Mouse (Mus musculus) lung, postnatal 10 days (tissue): Measurements from ENCODE around the gene Il22ra1.

Experiments
- DNase-seq: peaks from one replicate; pipeline ENCODE4 v3.0.0; 2021

Gene Il22ra1

GRCm38 (mm10) chr4:135736903-135737302 lies 8.9 kb downstream of the Il22ra1 start:
- no peak for DNase-seq

DNA sequence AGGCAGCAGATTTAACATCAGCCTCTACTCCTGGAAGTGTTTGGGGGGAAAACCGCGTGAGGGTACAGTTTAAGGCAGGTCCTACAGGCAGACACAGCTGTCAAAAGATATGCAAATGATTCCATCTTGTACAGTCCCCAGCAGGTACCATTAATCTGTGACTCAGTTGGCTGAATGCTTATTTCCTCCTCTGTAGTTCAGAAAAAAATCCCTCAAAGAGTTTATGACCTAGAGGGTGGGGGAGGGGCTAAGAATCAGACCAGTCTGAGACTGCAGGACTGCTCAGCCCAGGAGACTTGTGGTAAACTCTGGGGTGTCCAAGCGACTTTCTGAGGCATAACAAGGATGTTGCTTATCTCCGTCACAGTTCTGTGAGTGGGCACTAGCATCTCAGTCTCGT lies 10.3 kb downstream of the Il22ra1 start:
- no peak for DNase-seq

GRCm38 (mm10) chr4:135739148-135739547 lies 11.2 kb downstream of the Il22ra1 start:
- DNase-seq, result no peak

DNA sequence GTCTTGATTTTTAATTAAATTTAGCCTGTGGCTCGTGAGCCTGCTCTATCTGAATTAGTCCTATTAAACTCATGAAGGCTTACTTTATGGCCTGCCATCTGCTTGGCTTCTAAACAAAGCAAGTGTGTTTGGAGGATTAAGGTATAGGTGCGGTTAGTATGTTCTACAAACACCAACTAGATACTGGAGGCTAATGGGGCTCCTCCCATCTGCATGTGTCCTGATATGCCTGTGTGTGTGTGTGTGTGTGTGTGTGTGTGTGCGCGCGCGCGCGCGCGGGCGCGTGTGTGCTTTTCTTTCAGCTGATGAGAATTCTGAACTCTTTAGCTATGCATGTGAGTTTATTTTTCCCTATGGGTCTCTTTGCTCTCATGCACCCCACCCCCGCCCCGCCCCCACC lies 11.7 kb downstream of the Il22ra1 start:
- no peak for DNase-seq

DNA sequence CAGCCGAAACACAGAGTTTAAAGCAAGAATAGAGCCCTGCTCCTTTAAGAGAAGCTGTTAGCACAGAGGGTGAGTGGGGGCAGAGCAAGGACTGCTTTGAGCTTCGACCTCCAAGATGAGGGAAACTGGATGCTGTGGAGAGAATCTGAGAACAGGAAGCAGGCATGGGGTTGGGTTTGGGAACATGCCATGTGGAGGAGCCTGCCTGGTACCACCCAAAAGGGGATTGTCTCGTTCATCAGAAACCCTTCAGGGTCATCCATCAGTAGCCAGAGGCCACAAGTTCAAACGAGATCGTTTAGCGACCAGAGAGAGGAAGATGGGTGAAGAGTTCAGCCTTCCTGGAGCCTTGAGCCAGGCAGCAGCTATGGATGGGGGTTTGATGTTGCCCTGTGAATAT lies 15.5 kb downstream of the Il22ra1 start:
- peak; percentile 19 for DNase-seq

DNA sequence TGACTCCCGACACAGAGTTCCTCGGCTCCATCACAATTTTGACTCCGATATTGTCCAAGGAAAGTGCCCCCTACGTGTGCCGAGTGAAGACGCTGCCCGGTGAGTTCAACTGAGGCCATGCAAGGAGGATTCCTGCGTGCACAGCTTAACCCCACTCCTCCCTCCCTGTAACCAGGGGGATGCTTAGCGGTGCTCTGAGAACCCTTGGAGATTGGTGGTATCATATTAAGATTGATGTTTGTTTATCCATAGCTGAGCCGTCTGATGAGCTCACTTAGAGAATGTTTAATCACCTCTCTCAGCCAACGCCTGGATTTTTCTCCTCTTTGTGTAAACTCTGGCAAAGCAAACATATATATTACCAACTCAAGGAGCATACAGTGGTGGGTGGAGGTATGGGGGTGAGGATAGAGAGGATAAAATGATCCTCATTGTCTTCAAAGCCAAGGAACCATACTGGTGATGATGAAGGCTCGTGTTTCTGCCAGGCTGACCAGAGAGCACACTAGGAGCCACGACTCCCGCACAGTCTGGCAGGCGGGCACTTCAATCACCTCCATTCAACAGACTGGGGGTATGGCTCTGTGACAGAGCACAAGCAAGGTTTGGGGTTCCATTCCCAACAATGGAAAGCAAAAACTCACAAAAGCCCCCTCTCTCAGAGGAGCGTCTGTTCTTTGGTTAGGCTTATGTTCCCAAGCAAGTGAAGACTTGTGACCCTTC lies 16.9 kb downstream of the Il22ra1 start:
- no peak for DNase-seq

DNA sequence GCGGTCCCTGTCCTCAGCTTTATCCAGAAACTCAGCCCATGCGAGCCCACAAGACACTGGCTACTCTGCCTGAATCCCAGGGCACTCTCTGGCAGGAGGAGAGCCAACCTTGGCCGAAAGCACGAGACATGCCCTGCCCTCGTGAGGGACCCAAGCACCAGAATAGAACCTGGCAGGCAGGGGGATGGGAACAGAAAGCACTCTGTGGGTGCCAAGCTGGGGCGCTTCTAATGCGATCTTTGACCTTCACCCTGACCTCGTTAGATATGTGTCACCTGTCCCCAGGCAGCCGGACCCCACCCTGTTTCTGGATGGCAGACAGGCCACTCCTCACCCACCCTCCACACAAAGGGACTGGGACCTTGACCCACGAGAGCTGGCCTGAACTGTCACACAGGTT lies 17.6 kb downstream of the Il22ra1 start:
- no peak for DNase-seq

DNA sequence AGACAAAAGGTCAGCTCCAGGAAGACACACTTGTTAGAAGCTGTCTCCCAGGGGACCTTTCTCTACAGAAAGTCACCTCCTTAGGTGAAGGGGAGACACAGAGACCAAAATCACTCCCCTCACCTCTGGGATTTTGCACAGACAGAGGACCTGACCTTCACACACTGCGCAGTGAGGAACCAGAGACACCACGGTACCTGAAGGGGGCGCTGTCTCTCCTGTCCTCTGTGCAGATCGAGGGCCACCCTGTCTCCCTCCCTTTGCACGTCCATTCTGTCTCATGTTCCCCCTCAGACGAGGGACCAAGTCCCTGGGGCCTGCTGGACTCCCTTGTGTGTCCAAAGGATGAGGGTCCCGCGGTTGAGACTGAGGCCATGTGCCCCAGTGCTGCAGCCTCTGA lies 22.9 kb downstream of the Il22ra1 start:
- no peak for DNase-seq

DNA sequence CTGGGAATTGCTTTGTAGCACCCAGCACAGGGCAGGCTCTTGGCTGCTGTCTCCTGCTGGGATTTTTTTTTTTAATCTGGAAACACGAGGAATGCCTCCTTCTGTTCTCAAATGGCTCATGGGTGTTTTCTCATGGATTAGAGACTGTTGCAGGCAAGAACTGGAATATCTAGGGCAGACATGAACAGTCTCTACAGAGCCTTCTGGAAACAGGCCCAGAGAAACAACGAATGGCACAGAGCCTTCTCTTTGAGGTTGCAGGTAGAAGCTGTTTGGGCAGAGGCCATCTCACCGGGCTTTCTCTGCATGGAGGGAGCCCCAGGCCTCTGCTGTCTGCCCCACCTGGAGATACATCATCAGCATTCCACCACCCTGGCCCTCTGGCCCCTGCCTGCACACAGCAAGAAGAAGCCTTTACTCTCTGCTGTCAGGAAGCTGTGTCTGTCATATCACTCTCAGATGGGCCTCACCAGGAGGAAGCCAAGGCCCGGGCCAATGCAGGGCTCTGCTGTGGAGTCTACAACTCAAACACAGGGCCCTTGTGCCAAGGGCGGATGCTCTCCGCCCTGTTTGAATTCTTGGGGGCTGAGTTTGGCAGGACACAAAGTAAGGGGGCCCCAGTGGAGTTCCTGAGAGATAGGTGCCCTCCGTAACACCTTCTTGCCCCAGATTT lies 24.3 kb downstream of the Il22ra1 start:
- DNase-seq, result no peak

DNA sequence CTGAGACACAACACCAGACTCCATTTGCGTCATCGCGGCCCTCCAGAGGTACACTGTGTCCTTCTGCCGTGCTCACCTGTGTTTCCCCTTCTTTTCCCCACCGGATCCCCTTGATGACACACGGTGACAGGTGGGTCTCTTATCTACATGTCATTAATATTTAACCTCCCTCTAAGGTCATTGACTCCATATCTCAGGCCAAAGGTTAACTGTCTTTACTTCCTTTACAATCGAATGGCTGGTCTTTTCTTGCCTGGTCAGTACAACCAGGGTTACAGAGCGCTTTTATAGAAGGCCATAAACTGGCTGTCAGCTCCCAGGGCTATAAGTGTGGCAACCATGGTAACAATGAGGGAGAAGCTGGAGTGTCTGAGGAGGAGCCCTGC lies 24.8 kb downstream of the Il22ra1 start:
- DNase-seq, result no peak

- DNase-seq, result no peak
Measured at GRCm38 (mm10) chr4:135758331-135758730, 30.4 kb downstream of the Il22ra1 start.

- no peak for DNase-seq
Measured at GRCm38 (mm10) chr4:135758825-135759224, 30.9 kb downstream of the Il22ra1 start.

- no peak for DNase-seq
Measured at GRCm38 (mm10) chr4:135759356-135759976, 31.5 kb downstream of the Il22ra1 start, which contains the start of gene Myom3. TSS of gene Myom3 (plus strand) at chr4:135759715.

GRCm38 (mm10) chr4:135761048-135761447 lies 33.1 kb downstream of the Il22ra1 start:
- DNase-seq, result no peak

DNA sequence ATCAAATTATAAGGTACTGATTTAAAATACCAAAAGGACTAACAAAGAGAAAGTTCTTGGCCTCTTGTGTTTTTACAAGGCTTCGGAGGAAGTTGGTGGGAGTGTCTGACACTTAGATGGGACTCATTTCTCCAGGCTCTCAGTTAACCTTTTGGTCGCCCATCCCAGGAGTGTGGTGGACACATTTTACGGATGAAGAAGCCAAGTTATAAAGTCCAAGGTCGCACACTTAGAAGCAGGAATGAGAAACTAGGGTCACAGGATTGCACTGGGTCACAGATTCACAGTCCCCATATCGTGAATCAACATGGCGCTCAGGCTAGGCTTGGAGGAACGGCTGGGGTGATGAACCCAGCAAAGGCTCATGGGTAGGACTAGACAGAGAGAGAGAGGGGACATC lies 33.6 kb downstream of the Il22ra1 start:
- no peak for DNase-seq

- peak; percentile 78 for DNase-seq
Measured at GRCm38 (mm10) chr4:135762251-135762906, 34.4 kb downstream of the Il22ra1 start.

DNA sequence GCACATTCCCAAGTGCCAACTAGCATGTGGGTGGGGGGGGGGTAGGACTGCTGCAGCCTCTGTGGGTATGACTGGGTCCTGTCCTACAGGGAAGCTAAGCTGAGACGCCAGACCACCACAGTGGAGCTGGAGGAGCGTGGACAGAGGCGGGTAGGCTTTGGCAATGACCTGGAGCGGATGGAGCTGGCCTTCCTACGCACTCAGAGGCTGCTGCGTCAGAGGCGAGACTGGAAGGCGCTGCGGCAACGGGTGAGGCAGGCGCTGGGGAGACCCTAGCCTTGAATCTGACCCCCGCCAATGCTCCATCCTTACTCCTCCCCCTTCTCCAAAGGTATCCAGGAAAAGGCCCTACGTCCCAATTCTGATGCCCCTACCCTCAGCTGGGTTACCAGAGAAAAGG lies 36.7 kb downstream of the Il22ra1 start:
- no peak for DNase-seq

- DNase-seq, result no peak
Measured at GRCm38 (mm10) chr4:135765707-135766106, 37.7 kb downstream of the Il22ra1 start.

DNA sequence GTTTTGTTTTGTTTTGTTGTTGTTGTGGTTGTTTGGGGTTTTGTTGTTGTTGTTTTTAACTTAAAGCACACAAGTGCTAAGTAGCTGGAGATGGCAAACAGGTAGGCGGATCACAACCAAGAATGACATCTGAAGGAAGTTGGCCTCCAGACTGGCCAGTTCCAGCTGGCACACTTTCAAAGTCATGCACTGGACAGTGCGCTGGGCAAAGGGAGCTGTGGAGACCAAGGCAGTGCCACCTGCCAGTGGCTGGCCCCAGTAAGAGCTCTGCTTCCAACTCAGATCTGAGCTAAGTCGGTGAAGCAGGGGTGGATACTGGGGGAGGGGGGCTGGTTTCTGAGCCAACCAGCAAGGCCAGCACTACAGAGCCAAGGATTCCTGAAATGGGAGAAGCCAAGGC lies 39.0 kb downstream of the Il22ra1 start:
- DNase-seq, result no peak

GRCm38 (mm10) chr4:135768572-135769526 lies 40.9 kb downstream of the Il22ra1 start:
- peak; percentile 32 for DNase-seq

GRCm38 (mm10) chr4:135770611-135771305 lies 42.8 kb downstream of the Il22ra1 start:
- no peak for DNase-seq

GRCm38 (mm10) chr4:135771592-135771991 lies 43.6 kb downstream of the Il22ra1 start:
- DNase-seq, result no peak
